Mouse (Mus musculus): ENCODE data around the gene Ankrd40. TPM values are rescaled to one million over a fixed set of nuclear protein-coding genes. Genes with fewer than 3 reads are reported as not detected.

The Ankrd40 gene
- total and polyA plus RNA-seq, 3 experiments: 56.0 to 98.8 (median 62.0) TPM

GRCm38 (mm10) chr11:94339732-94340585 lies 12.2 kb downstream of the Ankrd40 start (continued):
- TF ChIP-seq JUN (IDR thresholded peaks at IDR 0.05; ENCODE audit: insufficient read depth, low read depth, low read length) (no peak), CHD2 (IDR thresholded peaks at IDR 0.05; ENCODE audit: low read length) (peak; percentile 62; the same call in 1 of the 2 replicates), HCFC1 (IDR thresholded peaks at IDR 0.05; ENCODE audit: low read depth, low read length) (no peak), RAD21 (IDR thresholded peaks at IDR 0.05; ENCODE audit: low read depth, low read length) (peak; percentile 98), TBP (conservative IDR thresholded peaks at IDR 0.05; ENCODE audit: low read depth, low read length) (no peak), USF1 (IDR thresholded peaks at IDR 0.05; ENCODE audit: low read depth, low read length) (no peak), CTCF (conservative IDR thresholded peaks at IDR 0.05 in 1 of 2, IDR thresholded peaks at IDR 0.05 in 1 of 2; ENCODE audit: low read depth in 2 of 2, low read length in 2 of 2) (peak; percentile 53 to 98)

GRCm38 (mm10) chr11:94340948-94341933 lies 13.4 kb downstream of the Ankrd40 start:
- no peaks in the 10 kb centered on the region for H3K27me3 ChIP-seq (replicated peaks)
- H3K4me1 ChIP-seq (ENCODE audit: control insufficient read depth in 1 of 2, insufficient read depth in 2 of 2): peaks cover 0 to 45% of the 10 kb centered on the region in 2 experiments; a peak in 2 of 4 replicates
- H3K9ac ChIP-seq (ENCODE audit: insufficient read depth, low read depth): no peak overlapping the region
- no peaks in the 10 kb centered on the region for H3K79me2 ChIP-seq (replicated peaks; ENCODE audit: control insufficient read depth, extremely low read depth, insufficient read depth, poor library complexity, severe bottlenecking)
- no peak overlapping the region for H3K4me3 ChIP-seq (replicated peaks in 1 of 3; ENCODE audit: low read depth in 2 of 3, low read length in 2 of 3, poor library complexity in 1 of 3)
- TF ChIP-seq ETS1 (conservative IDR thresholded peaks at IDR 0.05; ENCODE audit: low read depth, low read length) (no peak), USF1 (IDR thresholded peaks at IDR 0.05; ENCODE audit: low read depth, low read length) (no peak), CTCF (conservative IDR thresholded peaks at IDR 0.05 in 1 of 2, IDR thresholded peaks at IDR 0.05 in 1 of 2; ENCODE audit: low read depth in 2 of 2, low read length in 2 of 2) (no peak), TCF12 (IDR thresholded peaks at IDR 0.05; ENCODE audit: low read depth, low read length) (no peak), MEF2A (IDR thresholded peaks at IDR 0.05; ENCODE audit: borderline replicate concordance, low read depth, low read length) (no peak), NELFE (IDR thresholded peaks at IDR 0.05; ENCODE audit: low read depth, low read length) (no peak), USF2 (conservative IDR thresholded peaks at IDR 0.05; ENCODE audit: low read depth, low read length) (no peak), MAZ (IDR thresholded peaks at IDR 0.05; ENCODE audit: low read depth, low read length) (no peak), HCFC1 (IDR thresholded peaks at IDR 0.05; ENCODE audit: low read depth, low read length) (no peak), UBTF (IDR thresholded peaks at IDR 0.05; ENCODE audit: low read depth, low read length) (no peak), CHD1 (IDR thresholded peaks at IDR 0.05; ENCODE audit: low read depth, low read length) (no peak), POLR2A (IDR thresholded peaks at IDR 0.05; ENCODE audit: low read depth, low read length) (no peak), SIN3A (IDR thresholded peaks at IDR 0.05; ENCODE audit: low read length) (no peak), MAX (IDR thresholded peaks at IDR 0.05; ENCODE audit: low read length) (no peak), TBP (conservative IDR thresholded peaks at IDR 0.05; ENCODE audit: low read depth, low read length) (no peak), MYC (IDR thresholded peaks at IDR 0.05; ENCODE audit: low read depth, low read length) (no peak), IRF4 (IDR thresholded peaks at IDR 0.05; ENCODE audit: low read depth, low read length) (no peak)
- H3K9me3 ChIP-seq (replicated peaks; ENCODE audit: low read length): no peaks in the 10 kb centered on the region
- H3K36me3 ChIP-seq (replicated peaks in 1 of 2; ENCODE audit: control insufficient read depth in 1 of 2, insufficient read depth in 1 of 2, low read length in 1 of 2): peaks cover 29 to 56% of the 10 kb centered on the region in 2 experiments
- dilution Hi-C loops (cut with MboI; ENCODE audit: extremely low pct_ligation_motif_present, extremely low pct_unique_long_range_greater_than_20kb, low sequenced_read_pairs): no loop called here
- in situ Hi-C loops (cut with MboI; ENCODE audit: low pct_ligation_motif_present, low pct_unique_long_range_greater_than_20kb, low sequenced_read_pairs): no loop called here
- no peak overlapping the region for H3K4me2 ChIP-seq (ENCODE audit: insufficient read depth, low read depth, poor library complexity, severe bottlenecking)
- no peak for DNase-seq (ENCODE audit: extremely low read depth)
- H3K27ac ChIP-seq (ENCODE audit: insufficient read depth, low read depth): no peak overlapping the region
